Mouse (Mus musculus) testis, adult 2 months (tissue): ENCODE measurements around the gene Akap2.

Experiments used
- CTCF ChIP-seq: fragments of 200-500 bp; IDR thresholded peaks from 2 replicates; pipeline ENCODE4 v1.5.1; 2012; ENCODE audit warnings: low read depth, mild to moderate bottlenecking, inconsistent platforms, low read length, moderate library complexity; ENCODE audit not compliant: control insufficient read depth, insufficient read depth, insufficient replicate concordance
- POLR2A ChIP-seq: fragments of 200-500 bp; IDR thresholded peaks from 2 replicates; pipeline ENCODE4 v1.6.1; 2012; ENCODE audit warnings: low read depth, mild to moderate bottlenecking, inconsistent platforms, low read length, moderate library complexity; ENCODE audit not compliant: control insufficient read depth

GRCm38 (mm10) chr4:57722296-57722695 lies 4.8 kb downstream of the Akap2 start:
- TF ChIP-seq CTCF (no peak), POLR2A (no peak)
